Comparison of ENCODE assay signal across 1 mouse cellular context in the genomic region with DNA sequence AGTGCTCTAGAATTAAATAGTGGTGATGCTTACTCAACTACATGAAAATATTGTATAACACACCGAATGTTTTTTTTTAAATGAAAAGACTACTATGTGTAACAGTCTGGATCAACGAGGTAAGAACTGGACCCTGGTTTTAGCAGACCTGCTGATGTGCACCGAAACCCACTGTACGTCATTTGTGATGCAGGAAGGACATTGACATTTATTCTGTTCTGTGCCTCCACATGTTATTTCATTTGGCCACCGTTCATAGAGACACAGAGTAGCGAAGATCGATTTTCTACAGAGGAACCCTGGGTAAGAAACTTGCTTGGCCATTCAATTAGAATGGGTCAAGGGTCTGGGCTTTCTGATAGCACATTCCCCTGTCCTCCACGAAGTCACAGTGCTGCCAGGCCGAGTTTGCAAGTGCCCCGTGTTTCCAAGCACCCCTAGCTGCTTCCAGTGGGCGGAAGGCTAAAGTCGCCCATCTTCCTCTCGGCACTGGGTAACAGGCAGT.
TF ChIP-seq lines count a peak whose summit lies in the region.

No protein-coding gene starts in this region.

TF ChIP-seq in MEL, 35 proteins besides CTCF, POLR2A, EP300 and RAD21:
- TF ChIP-seq CHD1 (IDR thresholded peaks at IDR 0.05; ENCODE audit: low read depth, low read length) (peak; percentile 21; the same call in 1 of the 2 replicates), E2F4 (IDR thresholded peaks at IDR 0.05; ENCODE audit: borderline replicate concordance, low read depth, low read length) (0 out of 2 replicates have a peak, but pooled peaks have one; percentile 26), GATA1 (IDR thresholded peaks at IDR 0.05; ENCODE audit: low read depth, low read length) (no peak)
